Mouse (Mus musculus) stomach, postnatal 0 days (tissue): ENCODE data around the gene Taar6. TPM values are rescaled to one million over a fixed set of nuclear protein-coding genes. Genes with fewer than 3 reads are reported as not detected.

ENCODE experiments used
- ATAC-seq: fragments of 200-750 bp; cut with Nextera tagmentation; 2 replicates; pipeline ENCODE4 v1.8.0; 2017; ENCODE audit not compliant: low FRiP score, low TSS enrichment
- DNase-seq: peaks from one replicate; pipeline ENCODE4 v3.0.0-alpha.2; 2016; ENCODE audit warnings: low spot score
- H3K27ac ChIP-seq: fragments of 300-500 bp; sonication (generic); replicated peaks from 2 replicates; pipeline ENCODE4 v1.5.1; 2014; ENCODE audit warnings: mild to moderate bottlenecking, control low read depth
- H3K27me3 ChIP-seq: fragments of 300-500 bp; sonication (generic); 2 replicates; pipeline ENCODE4 v1.6.1; 2014; ENCODE audit warnings: low read length; ENCODE audit not compliant: control insufficient read depth, insufficient read depth
- H3K36me3 ChIP-seq: fragments of 300-500 bp; sonication (generic); 2 replicates; pipeline ENCODE4 v1.6.1; 2014; ENCODE audit warnings: low read length, mixed read lengths; ENCODE audit not compliant: control insufficient read depth, insufficient read depth
- H3K4me1 ChIP-seq: fragments of 300-500 bp; sonication (generic); replicated peaks from 2 replicates; pipeline ENCODE4 v1.6.1; 2014; ENCODE audit warnings: antibody characterized with exemption; ENCODE audit not compliant: control insufficient read depth, insufficient read depth
- H3K4me2 ChIP-seq: fragments of 300-500 bp; sonication (generic); replicated peaks from 2 replicates; pipeline ENCODE4 v1.6.1; 2014; ENCODE audit warnings: low read depth, mild to moderate bottlenecking, control low read depth, moderate library complexity
- H3K4me3 ChIP-seq: fragments of 300-500 bp; sonication (generic); 2 replicates; pipeline ENCODE4 v1.5.1; 2014; ENCODE audit warnings: low read depth, low read length, control low read depth
- H3K9ac ChIP-seq: fragments of 300-500 bp; sonication (generic); 2 replicates; pipeline ENCODE4 v1.6.1; 2014; ENCODE audit warnings: mild to moderate bottlenecking, low read length, control low read depth, mixed read lengths
- H3K9me3 ChIP-seq: fragments of 300-500 bp; sonication (generic); 2 replicates; pipeline ENCODE4 v1.6.1; 2016; ENCODE audit warnings: low read length; ENCODE audit not compliant: control insufficient read depth
- CTCF ChIP-seq: IDR thresholded peaks from 2 replicates; pipeline ENCODE4 v1.5.1; 2016; ENCODE audit warnings: antibody characterized with exemption, low read depth, mild to moderate bottlenecking, moderate library complexity
- EP300 ChIP-seq: optimal IDR thresholded peaks from 2 replicates; pipeline ENCODE3; 2016; ENCODE audit warnings: antibody characterized with exemption
- WGBS: fragments of 180-500 bp; shearing (Covaris S2); extraction: QIAGEN DNeasy Blood & Tissue Kit; methylation state at CpG from one replicate; pipeline ENCODE4 v1.1.7; 2014; 5-methylcytosine and 5-hydroxymethylcytosine counted together
- polyA plus RNA-seq: library from polyadenylated mRNA; unstranded; fragments of >200 nt; fragmentation: Nextera tagmentation; extraction: Ambion mirVana; gene quantifications from 2 replicates; pipeline ENCODE4 v1.2.1, GENCODE M21; 2015

The Taar6 gene
- not detected in 2 replicates for polyA plus RNA-seq

GRCm38 (mm10) chr10:23985546-23985945 lies at the start of gene Taar6:
Gene Taar6, minus strand, starts transcription at chr10:23985646.
- Histone ChIP-seq H3K36me3 (no peaks in the 10 kb centered on the region), H3K9me3 (no peaks in the 10 kb centered on the region), H3K9ac (no peak within 1 kb of the TSS), H3K4me1 (no peaks in the 10 kb centered on the region), H3K4me3 (no peak within 1 kb of the TSS), H3K27me3 (no peaks in the 10 kb centered on the region), H3K27ac (no peak within 1 kb of the TSS), H3K4me2 (no peak within 1 kb of the TSS)
- ATAC-seq (no peak), DNase-seq (no peak)
- whole genome bisulfite sequencing, result 69% methylated on average over 8 of the region's 8 CpGs
- TF ChIP-seq CTCF (no peak), EP300 (no peak)

- H3K4me2 ChIP-seq, result no peak overlapping the region
- no peak overlapping the region for H3K9ac ChIP-seq
- no peaks in the 10 kb centered on the region for H3K27me3 ChIP-seq
- DNase-seq (no peak), ATAC-seq (no peak)
- no peaks in the 10 kb centered on the region for H3K9me3 ChIP-seq
- H3K27ac ChIP-seq, result no peak overlapping the region
- no peaks in the 10 kb centered on the region for H3K4me1 ChIP-seq
- no peak for TF ChIP-seq CTCF
- no peaks in the 10 kb centered on the region for H3K36me3 ChIP-seq
- no peak overlapping the region for H3K4me3 ChIP-seq
Measured at GRCm38 (mm10) chr10:24031347-24031746, 45.9 kb upstream of the Taar6 start.

GRCm38 (mm10) chr10:24026922-24027321 lies 41.5 kb upstream of the Taar6 start, which contains the start of gene Taar7d:
Gene Taar7d, plus strand, starts transcription at chr10:24027222.
- no peak within 1 kb of the TSS for H3K4me2 ChIP-seq

GRCm38 (mm10) chr10:24008143-24008542 lies 22.7 kb upstream of the Taar6 start:
- Histone ChIP-seq H3K4me3 (no peak overlapping the region), H3K9ac (no peak overlapping the region), H3K36me3 (no peaks in the 10 kb centered on the region), H3K27me3 (no peaks in the 10 kb centered on the region), H3K4me1 (no peaks in the 10 kb centered on the region), H3K27ac (no peak overlapping the region), H3K9me3 (no peaks in the 10 kb centered on the region), H3K4me2 (no peak overlapping the region)
- WGBS, result 82% methylated on average over 1 of the region's 1 CpGs
- no peak for ATAC-seq
- DNase-seq, result no peak
- TF ChIP-seq CTCF (no peak), EP300 (no peak)

More at GRCm38 (mm10) chr10:24026922-24027321, 41.5 kb upstream of the Taar6 start, which contains the start of gene Taar7d:
- ATAC-seq, result no peak
- Histone ChIP-seq H3K36me3 (no peaks in the 10 kb centered on the region), H3K27ac (no peak within 1 kb of the TSS), H3K4me1 (no peaks in the 10 kb centered on the region), H3K9ac (no peak within 1 kb of the TSS), H3K4me3 (no peak within 1 kb of the TSS), H3K27me3 (no peaks in the 10 kb centered on the region), H3K9me3 (no peaks in the 10 kb centered on the region)
- no peak for DNase-seq
- TF ChIP-seq CTCF, result no peak
- TF ChIP-seq EP300, result no peak

GRCm38 (mm10) chr10:24007034-24007433 lies 21.6 kb upstream of the Taar6 start:
- TF ChIP-seq CTCF (no peak), EP300 (no peak)
- no peak overlapping the region for H3K4me2 ChIP-seq
- no peaks in the 10 kb centered on the region for H3K4me1 ChIP-seq
- DNase-seq (no peak), ATAC-seq (no peak)
- H3K4me3 ChIP-seq, result no peak overlapping the region
- no peaks in the 10 kb centered on the region for H3K9me3 ChIP-seq
- H3K27me3 ChIP-seq, result no peaks in the 10 kb centered on the region
- H3K9ac ChIP-seq, result no peak overlapping the region
- no peak overlapping the region for H3K27ac ChIP-seq
- no peaks in the 10 kb centered on the region for H3K36me3 ChIP-seq
- WGBS, result 21% methylated on average over 2 of the region's 2 CpGs

GRCm38 (mm10) chr10:24006442-24006841 lies 21.0 kb upstream of the Taar6 start:
- 64% methylated on average over 1 of the region's 1 CpGs for WGBS

More at GRCm38 (mm10) chr10:24006442-24006841, 21.0 kb upstream of the Taar6 start:
- Histone ChIP-seq H3K9me3 (no peaks in the 10 kb centered on the region), H3K4me2 (no peak overlapping the region), H3K36me3 (no peaks in the 10 kb centered on the region), H3K27me3 (no peaks in the 10 kb centered on the region), H3K9ac (no peak overlapping the region), H3K27ac (no peak overlapping the region), H3K4me3 (no peak overlapping the region), H3K4me1 (no peaks in the 10 kb centered on the region)
- ATAC-seq, result no peak
- no peak for DNase-seq
- TF ChIP-seq CTCF (no peak), EP300 (no peak)
